Mouse (Mus musculus): ENCODE data around the gene Abhd10. TPM values are rescaled to one million over a fixed set of nuclear protein-coding genes. Genes with fewer than 3 reads are reported as not detected.

Gene Abhd10
- polyA plus RNA-seq, 1 experiment from 2014 or later: 43.8 TPM

- H3K36me3 ChIP-seq (ENCODE audit: control insufficient read depth, insufficient read depth, low read length): peaks cover 39% of the 10 kb centered on the region
- WGBS: 39% methylated on average over 3 of the region's 3 CpGs
- peaks cover 42% of the 10 kb centered on the region for H3K4me1 ChIP-seq (ENCODE audit: control insufficient read depth, insufficient read depth, low read length)
- H3K27me3 ChIP-seq (ENCODE audit: control insufficient read depth, insufficient read depth, low read length): no peaks in the 10 kb centered on the region
- DNase-seq: peak; percentile 56
- H3K27ac ChIP-seq (replicated peaks; ENCODE audit: low read depth, low read length): peak overlapping the region; percentile 96
- ATAC-seq (ENCODE audit: low FRiP score, low TSS enrichment): no peak
- H3K4me3 ChIP-seq (replicated peaks; ENCODE audit: low read depth, low read length): peak overlapping the region; percentile 54
- H3K9me3 ChIP-seq (ENCODE audit: control insufficient read depth, low read length): no peaks in the 10 kb centered on the region
- H3K9ac ChIP-seq (replicated peaks; ENCODE audit: low read length): peak overlapping the region; percentile 81
- H3K4me2 ChIP-seq (ENCODE audit: low read length): peak overlapping the region; percentile 69
Measured at GRCm38 (mm10) chr16:45722460-45722951, 20.2 kb downstream of the Abhd10 start.

- Histone ChIP-seq H3K4me1 (ENCODE audit: control insufficient read depth, insufficient read depth, low read length) (peaks cover 36% of the 10 kb centered on the region), H3K9me3 (ENCODE audit: control insufficient read depth, low read length) (no peaks in the 10 kb centered on the region), H3K4me3 (replicated peaks; ENCODE audit: low read depth, low read length) (no peak overlapping the region), H3K4me2 (ENCODE audit: low read length) (peak overlapping the region; percentile 69; the same call in 1 of the 2 replicates), H3K27ac (replicated peaks; ENCODE audit: low read depth, low read length) (0 out of 2 replicates have a peak overlapping the region, but pooled peaks have one; percentile 20), H3K27me3 (ENCODE audit: control insufficient read depth, insufficient read depth, low read length) (no peaks in the 10 kb centered on the region), H3K36me3 (ENCODE audit: control insufficient read depth, insufficient read depth, low read length) (peaks cover 55% of the 10 kb centered on the region), H3K9ac (replicated peaks; ENCODE audit: low read length) (no peak overlapping the region; the same call in 1 of the 2 replicates)
- no peak for ATAC-seq (ENCODE audit: low FRiP score, low TSS enrichment)
- no peak for DNase-seq
- 87% methylated on average over 10 of the region's 10 CpGs for WGBS
Measured at GRCm38 (mm10) chr16:45720022-45720630, 22.6 kb downstream of the Abhd10 start.

- Histone ChIP-seq H3K4me2 (ENCODE audit: low read length) (no peak overlapping the region), H3K4me1 (ENCODE audit: control insufficient read depth, insufficient read depth, low read length) (peaks cover 32% of the 10 kb centered on the region), H3K9ac (replicated peaks; ENCODE audit: low read length) (no peak overlapping the region), H3K27ac (replicated peaks; ENCODE audit: low read depth, low read length) (no peak overlapping the region), H3K27me3 (ENCODE audit: control insufficient read depth, insufficient read depth, low read length) (no peaks in the 10 kb centered on the region), H3K9me3 (ENCODE audit: control insufficient read depth, low read length) (no peaks in the 10 kb centered on the region), H3K36me3 (ENCODE audit: control insufficient read depth, insufficient read depth, low read length) (peaks cover 71% of the 10 kb centered on the region), H3K4me3 (replicated peaks; ENCODE audit: low read depth, low read length) (no peak overlapping the region)
- DNase-seq (no peak), ATAC-seq (ENCODE audit: low FRiP score, low TSS enrichment) (no peak)
- WGBS: 98% methylated on average over 4 of the region's 4 CpGs
Measured at GRCm38 (mm10) chr16:45718296-45718695, 24.5 kb downstream of the Abhd10 start.

GRCm38 (mm10) chr16:45714489-45715150, 28.1 kb downstream of the Abhd10 start:
- WGBS: 87% methylated on average over 5 of the region's 5 CpGs
- no peak for ATAC-seq (ENCODE audit: low FRiP score, low TSS enrichment)
- peaks cover 83% of the 10 kb centered on the region for H3K36me3 ChIP-seq (ENCODE audit: control insufficient read depth, insufficient read depth, low read length)

GRCm38 (mm10) chr16:45713878-45714277, 28.9 kb downstream of the Abhd10 start:
- H3K9me3 ChIP-seq (ENCODE audit: control insufficient read depth, low read length): no peaks in the 10 kb centered on the region
- H3K4me2 ChIP-seq (ENCODE audit: low read length): no peak overlapping the region
- DNase-seq (no peak), ATAC-seq (ENCODE audit: low FRiP score, low TSS enrichment) (no peak)
- H3K4me3 ChIP-seq (replicated peaks; ENCODE audit: low read depth, low read length): no peak overlapping the region
- peaks cover 80% of the 10 kb centered on the region for H3K36me3 ChIP-seq (ENCODE audit: control insufficient read depth, insufficient read depth, low read length)
- H3K9ac ChIP-seq (replicated peaks; ENCODE audit: low read length): no peak overlapping the region
- H3K27ac ChIP-seq (replicated peaks; ENCODE audit: low read depth, low read length): no peak overlapping the region
- H3K27me3 ChIP-seq (ENCODE audit: control insufficient read depth, insufficient read depth, low read length): no peaks in the 10 kb centered on the region
- WGBS: 92% methylated on average over 1 of the region's 1 CpGs
- no peaks in the 10 kb centered on the region for H3K4me1 ChIP-seq (ENCODE audit: control insufficient read depth, insufficient read depth, low read length)

More at GRCm38 (mm10) chr16:45714489-45715150, 28.1 kb downstream of the Abhd10 start:
- Histone ChIP-seq H3K27ac (replicated peaks; ENCODE audit: low read depth, low read length) (no peak overlapping the region), H3K27me3 (ENCODE audit: control insufficient read depth, insufficient read depth, low read length) (no peaks in the 10 kb centered on the region), H3K4me2 (ENCODE audit: low read length) (no peak overlapping the region), H3K9ac (replicated peaks; ENCODE audit: low read length) (no peak overlapping the region), H3K9me3 (ENCODE audit: control insufficient read depth, low read length) (no peaks in the 10 kb centered on the region), H3K4me1 (ENCODE audit: control insufficient read depth, insufficient read depth, low read length) (peaks cover 1% of the 10 kb centered on the region; the same call in 1 of the 2 replicates), H3K4me3 (replicated peaks; ENCODE audit: low read depth, low read length) (no peak overlapping the region)
- DNase-seq: no peak

GRCm38 (mm10) chr16:45713261-45713660, 29.5 kb downstream of the Abhd10 start:
- Histone ChIP-seq H3K9ac (replicated peaks; ENCODE audit: low read length) (no peak overlapping the region), H3K27me3 (ENCODE audit: control insufficient read depth, insufficient read depth, low read length) (no peaks in the 10 kb centered on the region), H3K36me3 (ENCODE audit: control insufficient read depth, insufficient read depth, low read length) (peaks cover 74% of the 10 kb centered on the region), H3K9me3 (ENCODE audit: control insufficient read depth, low read length) (no peaks in the 10 kb centered on the region), H3K27ac (replicated peaks; ENCODE audit: low read depth, low read length) (no peak overlapping the region), H3K4me1 (ENCODE audit: control insufficient read depth, insufficient read depth, low read length) (no peaks in the 10 kb centered on the region), H3K4me2 (ENCODE audit: low read length) (no peak overlapping the region), H3K4me3 (replicated peaks; ENCODE audit: low read depth, low read length) (no peak overlapping the region)
- DNase-seq (no peak), ATAC-seq (ENCODE audit: low FRiP score, low TSS enrichment) (no peak)
- 77% methylated on average over 5 of the region's 5 CpGs for WGBS

GRCm38 (mm10) chr16:45711263-45711662, 31.5 kb downstream of the Abhd10 start:
- WGBS: 77% methylated on average over 7 of the region's 7 CpGs
- Histone ChIP-seq H3K4me1 (ENCODE audit: control insufficient read depth, insufficient read depth, low read length) (no peaks in the 10 kb centered on the region), H3K9ac (replicated peaks; ENCODE audit: low read length) (no peak overlapping the region), H3K4me3 (replicated peaks; ENCODE audit: low read depth, low read length) (no peak overlapping the region), H3K36me3 (ENCODE audit: control insufficient read depth, insufficient read depth, low read length) (peaks cover 54% of the 10 kb centered on the region), H3K27me3 (ENCODE audit: control insufficient read depth, insufficient read depth, low read length) (no peaks in the 10 kb centered on the region), H3K27ac (replicated peaks; ENCODE audit: low read depth, low read length) (no peak overlapping the region; the same call in 1 of the 2 replicates), H3K9me3 (ENCODE audit: control insufficient read depth, low read length) (no peaks in the 10 kb centered on the region), H3K4me2 (ENCODE audit: low read length) (no peak overlapping the region)
- peak; percentile 35 for DNase-seq
- no peak for ATAC-seq (ENCODE audit: low FRiP score, low TSS enrichment)

DNA sequence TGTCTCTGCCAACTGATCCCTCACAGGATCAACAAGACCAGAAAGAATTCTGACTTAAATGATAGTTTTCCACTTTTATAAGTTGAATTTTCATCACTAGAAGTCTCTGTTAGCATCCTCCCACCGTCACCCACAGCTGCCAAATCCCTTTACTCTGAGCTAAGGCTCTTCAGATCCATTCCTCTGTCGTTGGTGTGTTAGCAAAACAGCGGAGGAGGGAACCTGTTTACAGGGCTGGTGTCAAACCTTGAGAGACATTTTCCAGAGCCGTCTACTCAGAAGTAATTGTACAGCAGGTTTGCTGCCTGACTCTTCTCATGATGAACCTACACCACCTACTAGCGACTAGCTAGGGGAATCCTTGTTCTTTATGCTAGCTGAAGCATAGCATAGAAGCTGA, 43.5 kb downstream of the Abhd10 start:
- H3K4me2 ChIP-seq (ENCODE audit: low read length): no peak overlapping the region
- H3K4me1 ChIP-seq (ENCODE audit: control insufficient read depth, insufficient read depth, low read length): 0 out of 2 replicates have a peak, but pooled peaks cover 3% of the 10 kb centered on the region
- H3K27me3 ChIP-seq (ENCODE audit: control insufficient read depth, insufficient read depth, low read length): no peaks in the 10 kb centered on the region
- no peak for DNase-seq
- H3K36me3 ChIP-seq (ENCODE audit: control insufficient read depth, insufficient read depth, low read length): no peaks in the 10 kb centered on the region
- H3K9ac ChIP-seq (replicated peaks; ENCODE audit: low read length): no peak overlapping the region
- ATAC-seq (ENCODE audit: low FRiP score, low TSS enrichment): no peak
- no peaks in the 10 kb centered on the region for H3K9me3 ChIP-seq (ENCODE audit: control insufficient read depth, low read length)
- no peak overlapping the region for H3K27ac ChIP-seq (replicated peaks; ENCODE audit: low read depth, low read length)
- H3K4me3 ChIP-seq (replicated peaks; ENCODE audit: low read depth, low read length): no peak overlapping the region
- 85% methylated on average over 5 of the region's 5 CpGs for WGBS

All from midbrain, embryonic 14.5 days (tissue).